Mouse (Mus musculus) adipocyte (in vitro differentiated cells): ENCODE results near the gene Rep15.

Source experiments
- DNase-seq: peaks from one replicate; pipeline ENCODE4 v3.0.0-alpha.2; 2016; ENCODE audit warnings: low spot score

Rep15 gene

GRCm38 (mm10) chr6:147029591-147029990 lies 2.8 kb upstream of the Rep15 start:
- DNase-seq: no peak

GRCm38 (mm10) chr6:147030096-147030885 lies 2.1 kb upstream of the Rep15 start:
- DNase-seq: no peak

DNA sequence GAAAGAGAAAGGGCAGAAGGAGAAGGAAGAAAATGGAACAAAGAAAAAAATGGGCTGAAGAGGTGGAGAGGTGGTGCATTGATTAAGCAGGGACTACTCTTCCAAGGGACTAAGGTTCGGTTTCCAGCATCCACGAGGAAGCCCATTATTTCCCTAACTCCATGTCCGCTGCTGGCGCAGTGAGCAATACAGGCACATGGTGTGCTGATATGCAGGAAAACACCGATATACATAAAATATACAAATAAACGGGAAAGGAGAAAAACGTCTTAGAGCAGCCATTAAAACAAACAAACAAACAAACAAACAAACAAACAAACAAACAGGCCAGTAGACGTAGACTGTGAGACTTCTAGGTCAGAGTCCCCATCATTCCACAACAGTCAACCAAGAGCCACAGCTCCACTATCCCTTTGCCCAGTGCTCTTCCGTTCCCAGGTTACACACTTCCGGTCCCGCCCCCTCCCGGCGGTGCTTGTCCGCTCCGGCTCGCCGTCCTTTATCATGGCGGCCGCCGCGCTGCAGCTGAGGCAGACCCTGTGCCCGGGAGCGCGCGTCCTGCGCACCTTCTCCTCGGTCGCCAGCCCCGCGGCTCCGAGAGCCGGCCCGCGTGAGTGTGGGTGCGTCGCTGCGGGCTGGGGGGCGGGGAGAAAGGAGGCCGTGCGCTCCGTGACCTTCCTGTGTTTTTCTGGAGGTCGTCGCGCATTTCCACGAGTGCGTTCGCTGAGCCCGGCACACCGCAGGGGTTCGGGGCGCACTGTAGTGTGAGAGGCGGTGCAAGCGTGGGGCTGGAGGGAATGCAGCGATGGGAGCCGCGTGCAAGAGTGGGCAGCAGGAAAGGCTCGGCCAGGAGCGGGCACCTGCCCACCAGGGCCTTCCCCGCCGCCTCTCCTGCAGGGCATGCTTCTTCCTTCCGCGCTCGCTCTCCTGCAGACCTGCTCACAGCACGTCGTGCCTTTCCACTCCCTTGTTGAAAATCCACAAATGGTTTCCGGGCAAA lies 10.2 kb downstream of the Rep15 start, which contains the start of gene Mrps35:
TSS of gene Mrps35 (plus strand) at position 474 of the 1,000 bp plus-strand sequence.
- DNase-seq: peak; percentile 96

GRCm38 (mm10) chr6:147043633-147044032 lies 11.2 kb downstream of the Rep15 start:
- no peak for DNase-seq

GRCm38 (mm10) chr6:147049239-147049805 lies 16.9 kb downstream of the Rep15 start:
- DNase-seq: no peak

DNA sequence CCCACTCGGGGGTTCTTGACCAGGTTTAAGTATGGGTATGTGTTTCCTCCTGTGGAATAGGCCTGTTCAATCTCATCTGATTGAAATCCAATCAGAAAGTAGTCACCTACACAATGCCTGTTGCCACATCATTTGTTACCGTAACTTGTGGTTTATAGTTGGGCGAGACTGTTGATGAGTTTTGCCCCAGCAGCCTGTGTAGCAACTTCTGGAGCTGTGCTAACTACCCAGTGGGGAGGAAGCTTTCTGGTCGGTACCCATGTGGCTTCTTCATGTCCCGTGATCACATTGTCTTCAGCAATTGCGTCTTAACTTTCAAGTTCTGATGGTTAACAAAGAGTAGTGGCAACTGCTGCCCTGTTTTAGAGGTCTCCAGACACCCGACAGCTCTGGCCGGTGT lies 19.3 kb downstream of the Rep15 start:
- no peak for DNase-seq

DNA sequence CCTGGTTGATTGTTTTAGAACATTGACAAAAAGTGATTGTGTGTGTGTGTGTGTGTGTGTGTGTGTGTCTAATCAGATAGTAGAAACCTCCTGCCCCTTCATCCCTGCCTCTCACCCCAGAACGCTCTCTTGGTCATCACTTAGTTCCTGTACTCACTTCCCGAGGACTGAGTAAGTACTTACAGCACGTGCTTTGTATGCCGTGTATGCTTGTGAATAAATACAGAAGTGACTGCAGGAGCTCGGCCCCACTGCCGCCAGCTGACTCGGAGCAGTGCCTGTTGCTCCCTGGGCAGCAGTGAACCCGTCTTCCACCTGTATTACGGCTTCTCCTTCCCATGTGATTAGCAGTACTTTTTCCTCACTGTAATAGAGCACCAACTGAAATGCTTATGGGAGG lies 20.1 kb downstream of the Rep15 start:
- no peak for DNase-seq

DNA sequence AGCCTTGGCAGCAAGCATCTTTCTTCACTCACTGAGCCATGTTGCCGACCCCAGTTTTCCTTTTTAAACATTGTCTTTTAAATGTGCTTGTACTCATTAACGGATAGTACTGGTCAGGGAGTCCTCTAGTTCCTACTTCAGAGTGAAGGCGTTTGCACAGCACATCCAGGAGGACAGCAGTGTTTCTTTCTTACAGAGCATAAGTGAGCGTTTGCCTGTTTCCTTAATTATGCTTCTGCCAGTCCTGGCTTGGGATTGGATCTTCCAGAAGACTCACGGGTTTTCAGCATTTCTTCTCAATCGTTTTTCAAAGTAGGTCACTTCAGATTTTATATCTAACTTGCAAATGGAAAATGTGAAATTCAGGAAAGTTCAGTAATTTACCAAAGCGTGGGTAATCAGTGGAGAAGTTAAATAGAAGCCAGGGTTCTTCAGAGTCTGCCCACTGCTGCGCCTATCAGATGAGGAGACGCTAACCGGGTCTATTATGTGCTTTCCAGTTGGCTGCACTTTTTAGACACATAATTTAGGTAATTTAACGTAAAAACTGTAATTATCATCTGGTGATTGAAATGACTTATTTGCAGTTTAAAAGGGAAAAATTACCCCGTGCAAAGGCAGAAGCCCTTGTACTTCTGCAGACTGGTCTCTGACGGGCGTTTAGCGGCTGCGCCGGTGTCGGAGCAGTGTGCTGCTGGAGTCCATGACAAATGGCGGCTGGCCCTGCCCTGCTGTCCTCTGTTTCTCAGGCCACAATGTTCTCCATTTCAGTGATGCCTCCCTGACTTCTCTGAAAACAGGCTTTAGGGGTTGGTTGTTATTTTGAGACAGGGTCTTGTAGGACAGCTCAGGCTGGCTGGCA lies 21.6 kb downstream of the Rep15 start:
- no peak for DNase-seq

DNA sequence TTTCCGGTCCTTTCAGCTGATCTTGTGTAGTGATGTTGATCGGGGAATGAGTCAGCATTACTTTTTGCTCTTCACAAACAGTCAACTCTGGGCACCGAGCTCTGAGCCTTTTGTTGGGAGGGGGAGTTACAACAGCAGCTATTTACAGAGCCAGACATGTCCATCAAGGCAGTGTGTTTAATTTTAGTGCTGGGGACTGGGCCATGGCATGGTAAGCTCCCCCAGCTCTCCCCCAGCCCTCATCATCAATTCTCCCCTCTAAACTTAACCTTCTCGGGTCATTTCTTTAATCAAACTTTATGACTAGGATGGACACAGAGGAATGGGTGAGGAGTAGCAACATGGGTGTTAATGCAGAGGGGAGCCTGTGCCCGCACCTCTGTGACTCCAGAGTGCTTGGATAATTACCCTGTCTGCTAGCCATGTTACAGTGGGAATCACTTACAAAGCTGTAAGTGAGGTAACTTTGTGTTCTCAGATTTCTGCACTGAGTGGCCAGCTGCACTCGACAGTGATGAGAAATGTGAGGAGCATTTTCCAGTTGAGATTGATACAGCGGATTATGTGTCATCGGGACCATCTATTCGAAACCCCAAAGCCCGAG lies 23.1 kb downstream of the Rep15 start:
- no peak for DNase-seq

- DNase-seq: no peak
These were observed 26.9 kb downstream of the Rep15 start for GRCm38 (mm10) chr6:147059326-147059725.

DNA sequence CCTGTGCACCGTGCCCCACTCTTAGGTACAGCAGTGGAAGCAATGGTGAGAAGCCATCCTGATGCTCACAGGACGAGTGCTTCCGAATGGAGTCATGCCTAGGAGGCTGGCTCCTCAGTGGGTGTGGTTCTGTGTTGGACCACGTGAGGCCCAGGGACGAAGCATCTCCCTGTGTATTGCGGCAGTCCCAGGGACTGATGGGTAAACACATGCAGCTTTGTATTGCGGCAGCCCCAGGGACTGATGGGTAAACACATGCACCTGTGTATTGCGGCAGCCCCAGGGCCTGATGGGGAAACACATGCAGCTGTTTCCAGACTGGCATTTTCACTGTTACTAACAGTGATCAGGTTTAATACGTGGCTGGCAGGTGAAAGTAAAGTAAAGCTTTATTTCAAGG lies 29.2 kb downstream of the Rep15 start:
- DNase-seq: no peak

- DNase-seq: no peak
These were observed 29.6 kb downstream of the Rep15 start for GRCm38 (mm10) chr6:147062034-147062433.

DNA sequence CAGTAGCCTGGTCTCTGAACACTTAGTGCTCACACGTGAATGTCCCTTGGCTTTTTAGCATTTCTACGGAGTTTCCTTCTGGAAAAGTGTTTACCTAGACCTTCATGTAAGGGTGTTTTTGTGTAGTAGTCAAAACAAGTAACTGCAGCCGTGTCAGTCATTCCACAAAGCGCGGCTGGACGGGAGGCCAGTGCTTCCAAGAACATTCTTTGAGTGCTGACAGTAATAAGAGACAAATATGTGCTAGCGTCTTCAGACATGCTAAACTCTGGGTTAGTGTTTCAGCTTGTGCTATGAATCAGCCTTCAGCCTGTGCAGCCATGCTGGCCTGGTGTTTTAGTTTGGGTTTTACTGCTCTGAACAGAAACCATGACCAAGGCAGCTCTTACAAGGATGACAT lies 30.3 kb downstream of the Rep15 start:
- DNase-seq: no peak

DNA sequence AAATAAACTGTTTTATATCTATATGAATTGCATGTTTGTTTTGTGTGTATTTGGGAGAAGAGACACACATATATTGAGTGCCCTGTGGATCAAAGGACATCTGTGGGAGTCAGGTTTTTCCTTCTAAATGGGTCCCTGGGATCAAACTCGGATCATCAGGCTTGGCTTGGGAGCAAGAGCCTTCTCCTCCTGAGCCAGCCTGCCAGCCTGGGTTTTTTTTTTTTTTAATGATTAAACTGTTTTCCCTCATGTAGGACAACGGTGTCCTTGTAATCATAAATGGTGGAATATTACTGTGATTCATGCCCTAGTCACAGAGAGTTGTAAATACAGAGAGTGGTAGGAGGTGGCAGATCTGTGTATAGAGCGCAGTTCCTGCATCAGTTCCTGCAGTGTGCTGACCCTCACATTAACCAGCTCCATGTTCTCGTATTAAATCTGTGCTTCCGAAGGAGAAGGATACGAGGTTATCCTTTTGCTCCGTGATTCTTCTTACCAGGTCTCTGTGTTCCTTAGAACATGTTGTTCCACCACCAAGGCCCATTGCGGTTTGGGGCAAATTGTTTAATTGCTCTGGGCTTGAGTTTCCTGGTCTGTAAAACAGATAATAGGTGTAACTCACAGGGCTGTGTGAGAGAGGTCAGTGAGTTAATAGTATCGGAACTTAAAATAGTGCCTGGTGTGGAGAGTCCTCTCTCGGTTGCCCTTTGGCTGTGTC lies 32.0 kb downstream of the Rep15 start:
- DNase-seq: peak; percentile 23

- peak; percentile 84 for DNase-seq
These were observed 32.5 kb downstream of the Rep15 start for GRCm38 (mm10) chr6:147064944-147065261.

DNA sequence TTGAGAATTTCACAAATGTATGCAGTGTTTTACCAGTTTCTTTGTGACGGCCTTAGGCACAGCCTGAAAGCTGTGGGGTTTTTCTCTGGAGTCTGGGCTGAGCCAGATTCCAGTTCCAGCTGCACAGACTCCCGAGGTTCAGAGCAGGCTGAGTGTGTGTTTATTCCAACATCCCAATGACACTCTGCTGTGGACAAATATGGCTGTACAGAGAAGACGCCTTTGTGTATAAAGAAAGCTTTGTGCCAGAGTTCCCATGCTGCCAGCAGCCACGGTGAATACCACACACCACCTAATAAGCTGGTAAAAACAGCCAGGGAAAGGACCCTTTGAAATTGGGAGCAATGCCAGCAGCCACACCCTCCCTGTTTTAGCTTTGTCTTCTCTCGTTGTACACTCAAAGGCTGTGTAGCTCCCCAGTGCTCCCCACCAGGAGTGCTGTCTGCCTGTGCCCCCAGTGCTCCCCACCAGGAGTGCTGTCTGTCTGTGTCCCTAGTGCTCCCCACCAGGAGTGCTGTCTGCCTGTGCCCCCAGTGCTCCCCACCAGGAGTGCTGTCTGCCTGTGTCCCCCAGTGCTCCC lies 43.5 kb downstream of the Rep15 start:
- DNase-seq: no peak

GRCm38 (mm10) chr6:147076878-147077277 lies 44.5 kb downstream of the Rep15 start:
- DNase-seq: no peak

- DNase-seq: no peak
These were observed 47.5 kb downstream of the Rep15 start for GRCm38 (mm10) chr6:147079919-147080318.
